Mouse (Mus musculus) cortical plate, adult 2 months (tissue): ENCODE data around the gene Mlycd.

Experiments used
- CTCF ChIP-seq: fragments of 200-500 bp; IDR thresholded peaks from 2 replicates; pipeline ENCODE4 v1.5.1; 2011; ENCODE audit warnings: mild to moderate bottlenecking, control low read depth, low read length; ENCODE audit not compliant: insufficient read depth; ENCODE audit errors: extremely low read depth
- POLR2A ChIP-seq: fragments of 200-500 bp; IDR thresholded peaks from 2 replicates; pipeline ENCODE4 v1.6.1; 2011; ENCODE audit warnings: mild to moderate bottlenecking, low read length, control low read depth; ENCODE audit not compliant: insufficient read depth; ENCODE audit errors: extremely low read depth

DNA sequence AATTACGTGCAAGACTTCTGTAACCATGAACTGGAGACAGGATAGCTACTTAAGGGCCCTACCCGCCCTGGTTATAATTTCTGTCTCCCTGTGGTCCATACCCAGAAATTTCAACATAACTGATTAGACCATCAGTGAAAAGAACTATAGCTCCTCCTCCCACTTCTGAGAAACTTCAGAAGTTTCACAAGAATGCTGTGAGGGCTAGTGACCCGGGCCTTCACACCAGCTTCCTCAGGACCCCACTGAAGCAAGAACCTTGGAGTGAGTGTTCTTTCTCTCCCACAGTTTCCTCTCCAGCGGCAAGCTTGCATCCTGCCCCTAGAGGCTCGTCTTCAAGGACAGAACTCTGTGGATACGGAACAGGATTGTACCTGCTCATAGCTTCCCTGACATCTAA, 8.8 kb upstream of the Mlycd start:
- TF ChIP-seq CTCF (no peak), POLR2A (no peak)
